Mouse (Mus musculus) erythroblast, embryonic 14.5 days (primary cell): ENCODE measurements around the gene Lcp2.

Experiments used
- GATA1 ChIP-seq: IDR thresholded peaks from 2 replicates; pipeline ENCODE4 v1.6.1; 2012; ENCODE audit warnings: low read length, inconsistent platforms, mixed read lengths
- TAL1 ChIP-seq: IDR thresholded peaks from 3 replicates; pipeline ENCODE4 v1.6.1; 2012; ENCODE audit warnings: low read length, inconsistent platforms, mixed read lengths

GRCm38 (mm10) chr11:34058960-34059359, 12.2 kb downstream of the Lcp2 start:
- no peak for TF ChIP-seq TAL1
- TF ChIP-seq GATA1 = no peak
